Mouse (Mus musculus): ENCODE data around the gene Fbxw8. TPM values are rescaled to one million over a fixed set of nuclear protein-coding genes. Genes with fewer than 3 reads are reported as not detected.
A peak's percentile ranks its signal among the peaks of the same experiment; 100 is the strongest.

Fbxw8 gene
- polyA plus RNA-seq, 1 experiment from 2014 or later = 28.9 TPM

GRCm38 (mm10) chr5:118084171-118084727 is 71.0 kb downstream of the Fbxw8 start:
- H3K27ac ChIP-seq = no peak overlapping the region
- H3K9ac ChIP-seq = no peak overlapping the region
- H3K4me2 ChIP-seq = no peak overlapping the region
- 81% methylated on average over 10 of the region's 10 CpGs for WGBS
- no peaks in the 10 kb centered on the region for H3K27me3 ChIP-seq
- peaks cover 21% of the 10 kb centered on the region for H3K36me3 ChIP-seq
- peaks cover 47% of the 10 kb centered on the region for H3K4me1 ChIP-seq
- H3K9me3 ChIP-seq = no peaks in the 10 kb centered on the region
- H3K4me3 ChIP-seq = no peak overlapping the region
- ATAC-seq (ENCODE audit: insufficient number of reproducible peaks, insufficient read depth, low FRiP score, low TSS enrichment, low read depth) = no peak

- Histone ChIP-seq H3K9me3 (no peaks in the 10 kb centered on the region), H3K4me3 (no peak overlapping the region), H3K4me1 (peaks cover 47% of the 10 kb centered on the region), H3K27me3 (no peaks in the 10 kb centered on the region), H3K27ac (peak overlapping the region; percentile 55), H3K9ac (no peak overlapping the region), H3K4me2 (no peak overlapping the region), H3K36me3 (peaks cover 21% of the 10 kb centered on the region)
- no peak for ATAC-seq (ENCODE audit: insufficient number of reproducible peaks, insufficient read depth, low FRiP score, low TSS enrichment, low read depth)
- WGBS = 69% methylated on average over 12 of the region's 12 CpGs
These were observed 72.1 kb downstream of the Fbxw8 start for GRCm38 (mm10) chr5:118083060-118083638.

- no peak for ATAC-seq (ENCODE audit: insufficient number of reproducible peaks, insufficient read depth, low FRiP score, low TSS enrichment, low read depth)
- Histone ChIP-seq H3K36me3 (peaks cover 32% of the 10 kb centered on the region), H3K4me1 (peaks cover 38% of the 10 kb centered on the region), H3K4me3 (no peak overlapping the region), H3K9me3 (no peaks in the 10 kb centered on the region), H3K4me2 (no peak overlapping the region), H3K27ac (no peak overlapping the region), H3K9ac (no peak overlapping the region), H3K27me3 (no peaks in the 10 kb centered on the region)
- 58% methylated on average over 6 of the region's 6 CpGs for WGBS
These were observed 73.3 kb downstream of the Fbxw8 start for GRCm38 (mm10) chr5:118081996-118082395.

GRCm38 (mm10) chr5:118081374-118081949 is 73.8 kb downstream of the Fbxw8 start:
- Histone ChIP-seq H3K9me3 (no peaks in the 10 kb centered on the region), H3K9ac (no peak overlapping the region), H3K27ac (peak overlapping the region; percentile 23; the same call in 1 of the 2 replicates), H3K4me2 (no peak overlapping the region), H3K27me3 (no peaks in the 10 kb centered on the region), H3K4me1 (peaks cover 34% of the 10 kb centered on the region), H3K4me3 (no peak overlapping the region), H3K36me3 (peaks cover 37% of the 10 kb centered on the region)
- WGBS = 58% methylated on average over 9 of the region's 9 CpGs
- ATAC-seq (ENCODE audit: insufficient number of reproducible peaks, insufficient read depth, low FRiP score, low TSS enrichment, low read depth) = no peak

GRCm38 (mm10) chr5:118079839-118080250 is 75.4 kb downstream of the Fbxw8 start:
- Histone ChIP-seq H3K27ac (no peak overlapping the region), H3K9me3 (no peaks in the 10 kb centered on the region), H3K4me2 (no peak overlapping the region), H3K9ac (no peak overlapping the region), H3K4me3 (no peak overlapping the region), H3K4me1 (peaks cover 34% of the 10 kb centered on the region), H3K27me3 (no peaks in the 10 kb centered on the region), H3K36me3 (peaks cover 53% of the 10 kb centered on the region)
- WGBS = 78% methylated on average over 11 of the region's 11 CpGs
- ATAC-seq (ENCODE audit: insufficient number of reproducible peaks, insufficient read depth, low FRiP score, low TSS enrichment, low read depth) = no peak

GRCm38 (mm10) chr5:118079354-118079753 is 75.9 kb downstream of the Fbxw8 start:
- H3K9me3 ChIP-seq = no peaks in the 10 kb centered on the region
- H3K4me2 ChIP-seq = no peak overlapping the region
- H3K27ac ChIP-seq = no peak overlapping the region
- no peaks in the 10 kb centered on the region for H3K27me3 ChIP-seq
- H3K9ac ChIP-seq = no peak overlapping the region
- peaks cover 29% of the 10 kb centered on the region for H3K4me1 ChIP-seq
- 81% methylated on average over 6 of the region's 6 CpGs for WGBS
- ATAC-seq (ENCODE audit: insufficient number of reproducible peaks, insufficient read depth, low FRiP score, low TSS enrichment, low read depth) = no peak
- H3K36me3 ChIP-seq = peaks cover 54% of the 10 kb centered on the region
- no peak overlapping the region for H3K4me3 ChIP-seq

GRCm38 (mm10) chr5:118078550-118078949 is 76.7 kb downstream of the Fbxw8 start:
- H3K36me3 ChIP-seq = peaks cover 59% of the 10 kb centered on the region
- no peaks in the 10 kb centered on the region for H3K9me3 ChIP-seq
- H3K27ac ChIP-seq = no peak overlapping the region

GRCm38 (mm10) chr5:118076721-118077592 is 78.3 kb downstream of the Fbxw8 start:
- 84% methylated on average over 15 of the region's 15 CpGs for WGBS
- no peaks in the 10 kb centered on the region for H3K9me3 ChIP-seq
- H3K27ac ChIP-seq = no peak overlapping the region
- no peak overlapping the region for H3K4me3 ChIP-seq
- H3K4me2 ChIP-seq = no peak overlapping the region
- ATAC-seq (ENCODE audit: insufficient number of reproducible peaks, insufficient read depth, low FRiP score, low TSS enrichment, low read depth) = no peak
- peaks cover 74% of the 10 kb centered on the region for H3K36me3 ChIP-seq
- H3K27me3 ChIP-seq = no peaks in the 10 kb centered on the region
- no peak overlapping the region for H3K9ac ChIP-seq
- peaks cover 11% of the 10 kb centered on the region for H3K4me1 ChIP-seq

More at GRCm38 (mm10) chr5:118078550-118078949, 76.7 kb downstream of the Fbxw8 start:
- Histone ChIP-seq H3K4me2 (no peak overlapping the region), H3K4me1 (peaks cover 26% of the 10 kb centered on the region), H3K4me3 (no peak overlapping the region), H3K27me3 (no peaks in the 10 kb centered on the region), H3K9ac (no peak overlapping the region)
- 89% methylated on average over 6 of the region's 6 CpGs for WGBS
- ATAC-seq (ENCODE audit: insufficient number of reproducible peaks, insufficient read depth, low FRiP score, low TSS enrichment, low read depth) = no peak

GRCm38 (mm10) chr5:118073213-118073773 is 82.0 kb downstream of the Fbxw8 start:
- H3K9ac ChIP-seq = no peak overlapping the region
- no peak overlapping the region for H3K4me2 ChIP-seq
- H3K4me1 ChIP-seq = no peaks in the 10 kb centered on the region
- H3K4me3 ChIP-seq = no peak overlapping the region
- WGBS = 94% methylated on average over 15 of the region's 15 CpGs
- no peaks in the 10 kb centered on the region for H3K27me3 ChIP-seq
- H3K9me3 ChIP-seq = no peaks in the 10 kb centered on the region
- H3K27ac ChIP-seq = no peak overlapping the region
- ATAC-seq (ENCODE audit: insufficient number of reproducible peaks, insufficient read depth, low FRiP score, low TSS enrichment, low read depth) = no peak
- peaks cover 89% of the 10 kb centered on the region for H3K36me3 ChIP-seq

GRCm38 (mm10) chr5:118071766-118072165 is 83.5 kb downstream of the Fbxw8 start:
- no peaks in the 10 kb centered on the region for H3K9me3 ChIP-seq
- no peaks in the 10 kb centered on the region for H3K27me3 ChIP-seq
- H3K4me3 ChIP-seq = no peak overlapping the region
- ATAC-seq (ENCODE audit: insufficient number of reproducible peaks, insufficient read depth, low FRiP score, low TSS enrichment, low read depth) = no peak
- 87% methylated on average over 5 of the region's 5 CpGs for WGBS
- peaks cover 91% of the 10 kb centered on the region for H3K36me3 ChIP-seq
- no peaks in the 10 kb centered on the region for H3K4me1 ChIP-seq
- H3K9ac ChIP-seq = no peak overlapping the region
- no peak overlapping the region for H3K27ac ChIP-seq
- no peak overlapping the region for H3K4me2 ChIP-seq

- Histone ChIP-seq H3K27me3 (no peaks in the 10 kb centered on the region), H3K9me3 (no peaks in the 10 kb centered on the region), H3K9ac (no peak overlapping the region), H3K4me2 (no peak overlapping the region), H3K36me3 (peaks cover 92% of the 10 kb centered on the region), H3K4me1 (no peaks in the 10 kb centered on the region), H3K27ac (no peak overlapping the region; the same call in 1 of the 2 replicates), H3K4me3 (no peak overlapping the region)
- WGBS = 44% methylated on average over 9 of the region's 9 CpGs
- ATAC-seq (ENCODE audit: insufficient number of reproducible peaks, insufficient read depth, low FRiP score, low TSS enrichment, low read depth) = no peak
These were observed 85.9 kb downstream of the Fbxw8 start for GRCm38 (mm10) chr5:118069315-118069714.
